Mouse (Mus musculus): ENCODE results near the gene 4931406P16Rik. TPM values are rescaled to one million over a fixed set of nuclear protein-coding genes. Genes with fewer than 3 reads are reported as not detected.
"Not testable (repeated sequence)": the region's sequence is repeated elsewhere in the genome, so short reads cannot be mapped to it uniquely, and the experiment has no call there.

4931406P16Rik gene
- total and polyA plus RNA-seq, 2 experiments from 2014 or later, result 21.3 to 55.7 TPM

DNA sequence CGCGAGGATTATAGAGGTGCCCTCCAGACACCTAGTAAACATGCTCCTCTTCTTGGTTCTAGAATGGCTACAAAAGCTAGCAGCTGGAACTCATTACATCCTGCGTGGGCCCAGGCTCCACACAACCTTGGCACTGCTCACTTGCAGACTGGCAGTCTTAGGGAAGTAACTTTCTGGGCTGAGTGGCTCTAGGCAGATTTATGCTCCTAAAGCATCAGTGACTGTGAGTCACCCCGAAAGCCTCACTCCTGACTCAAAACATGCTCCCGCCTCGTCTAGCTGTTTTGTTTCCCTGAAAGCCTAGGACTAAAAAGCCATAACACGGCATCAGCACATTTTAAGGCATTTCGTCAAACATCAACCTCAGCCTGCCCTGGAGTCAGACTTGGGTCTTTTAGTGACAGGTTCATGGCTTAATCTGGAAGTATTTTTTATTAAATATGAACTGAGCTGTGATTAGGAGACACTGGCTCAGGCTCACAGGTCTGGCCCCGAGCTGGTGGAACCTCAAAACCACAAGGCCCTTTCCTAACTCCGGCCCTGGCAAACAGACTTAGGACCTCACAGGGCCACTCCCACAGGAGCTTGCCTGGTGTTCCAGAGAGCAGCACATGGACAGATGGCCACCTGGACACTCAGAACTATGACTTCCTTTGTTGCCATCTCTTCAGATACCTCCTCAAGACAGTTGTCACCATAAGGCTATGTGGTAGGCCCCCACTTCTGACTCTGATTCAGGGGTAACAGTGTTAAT lies 28.9 kb upstream of the 4931406P16Rik start:
- Histone ChIP-seq H3K4me1 (ENCODE audit: insufficient read depth) (no peaks in the 10 kb centered on the region), H3K9ac (no peak overlapping the region), H3K27ac (ENCODE audit: low read depth, low read length) (no peak overlapping the region), H3K4me2 (ENCODE audit: low read depth) (no peak overlapping the region), H3K4me3 (ENCODE audit: low read depth, low read length) (no peak overlapping the region), H3K27me3 (ENCODE audit: insufficient read depth, low read length) (no peaks in the 10 kb centered on the region), H3K36me3 (ENCODE audit: insufficient read depth) (peaks cover 41% of the 10 kb centered on the region), H3K9me3 (ENCODE audit: low read length) (no peaks in the 10 kb centered on the region)
- ATAC-seq (no peak), DNase-seq (no peak)
- WGBS, result 90% methylated on average over 10 of the region's 10 CpGs
- TF ChIP-seq CTCF (IDR thresholded peaks at IDR 0.05; ENCODE audit: low read depth), result no peak

GRCm38 (mm10) chr7:34340841-34341240 lies 27.5 kb upstream of the 4931406P16Rik start:
- WGBS, result 94% methylated on average over 5 of the region's 5 CpGs
- ATAC-seq, result no peak
- H3K4me1 ChIP-seq (ENCODE audit: insufficient read depth), result no peaks in the 10 kb centered on the region
- H3K9me3 ChIP-seq (ENCODE audit: low read length), result no peaks in the 10 kb centered on the region
- no peak overlapping the region for H3K27ac ChIP-seq (ENCODE audit: low read depth, low read length)
- no peak overlapping the region for H3K4me3 ChIP-seq (ENCODE audit: low read depth, low read length)
- no peak overlapping the region for H3K9ac ChIP-seq
- no peak for TF ChIP-seq CTCF (IDR thresholded peaks at IDR 0.05; ENCODE audit: low read depth)
- DNase-seq, result no peak
- H3K36me3 ChIP-seq (ENCODE audit: insufficient read depth), result peaks cover 36% of the 10 kb centered on the region
- H3K4me2 ChIP-seq (ENCODE audit: low read depth), result no peak overlapping the region
- H3K27me3 ChIP-seq (ENCODE audit: insufficient read depth, low read length), result no peaks in the 10 kb centered on the region

DNA sequence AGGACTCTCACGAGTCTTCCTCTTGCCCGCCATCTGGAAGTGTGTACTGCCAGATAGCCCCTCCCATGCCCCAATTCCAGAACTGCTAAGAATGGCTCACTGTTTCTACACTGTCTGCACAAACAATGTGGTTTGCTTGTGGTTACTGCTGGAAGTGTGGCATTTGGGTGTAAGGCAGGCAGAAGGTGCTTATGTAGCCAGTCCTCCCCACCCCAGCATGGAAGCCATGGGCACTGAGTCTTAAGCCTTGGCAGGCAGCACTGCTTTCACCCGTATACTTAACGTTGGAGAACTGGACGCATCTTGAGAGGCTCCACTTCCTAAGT lies 25.8 kb upstream of the 4931406P16Rik start:
- Histone ChIP-seq H3K27ac (ENCODE audit: low read depth, low read length) (no peak overlapping the region), H3K4me3 (ENCODE audit: low read depth, low read length) (no peak overlapping the region), H3K9me3 (ENCODE audit: low read length) (no peaks in the 10 kb centered on the region), H3K36me3 (ENCODE audit: insufficient read depth) (peaks cover 28% of the 10 kb centered on the region), H3K9ac (no peak overlapping the region), H3K27me3 (ENCODE audit: insufficient read depth, low read length) (no peaks in the 10 kb centered on the region), H3K4me1 (ENCODE audit: insufficient read depth) (no peaks in the 10 kb centered on the region), H3K4me2 (ENCODE audit: low read depth) (no peak overlapping the region)
- DNase-seq, result no peak
- no peak for ATAC-seq
- TF ChIP-seq CTCF (IDR thresholded peaks at IDR 0.05; ENCODE audit: low read depth), result no peak
- WGBS, result 76% methylated on average over 5 of the region's 5 CpGs

DNA sequence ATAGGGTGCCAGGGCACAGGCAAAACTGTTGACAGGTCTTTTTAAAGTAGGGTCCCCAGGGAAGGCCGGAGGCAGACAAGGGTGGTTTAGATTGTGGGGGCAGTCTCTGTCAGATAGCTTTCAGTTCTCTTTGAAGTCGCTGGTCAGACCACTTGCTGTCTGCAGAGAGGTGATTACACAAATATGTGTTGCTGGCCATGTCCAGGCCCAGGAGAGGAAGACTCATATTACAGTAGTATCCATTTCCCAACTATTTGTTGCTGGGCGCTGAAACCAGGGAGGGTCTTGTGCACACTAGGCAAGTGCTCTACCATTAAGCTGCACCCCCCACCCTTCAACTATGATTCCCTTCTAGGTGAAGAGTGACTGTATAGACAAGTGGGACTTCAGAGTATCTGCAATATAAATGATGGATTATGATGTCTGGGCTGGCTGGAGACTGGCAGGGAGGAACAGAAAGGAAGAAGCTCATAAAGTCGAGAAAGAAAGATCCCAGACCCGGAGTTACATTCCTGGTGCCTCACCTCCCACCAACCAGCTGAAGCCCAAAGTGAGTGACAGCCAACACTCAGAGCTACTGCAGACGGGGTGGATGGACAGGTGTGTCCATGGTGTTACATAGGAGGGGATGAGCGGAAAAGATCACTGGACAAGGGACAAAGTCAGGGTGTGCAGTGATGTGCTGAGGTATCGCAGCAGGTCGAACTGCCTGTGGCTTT lies 25.3 kb upstream of the 4931406P16Rik start:
- Histone ChIP-seq H3K9me3 (ENCODE audit: low read length) (no peaks in the 10 kb centered on the region), H3K27me3 (ENCODE audit: insufficient read depth, low read length) (no peaks in the 10 kb centered on the region), H3K27ac (ENCODE audit: low read depth, low read length) (no peak overlapping the region), H3K4me1 (ENCODE audit: insufficient read depth) (no peaks in the 10 kb centered on the region), H3K4me2 (ENCODE audit: low read depth) (no peak overlapping the region), H3K9ac (no peak overlapping the region), H3K4me3 (ENCODE audit: low read depth, low read length) (no peak overlapping the region), H3K36me3 (ENCODE audit: insufficient read depth) (peaks cover 23% of the 10 kb centered on the region; the same call in 1 of the 2 replicates)
- DNase-seq (no peak), ATAC-seq (no peak)
- 87% methylated on average over 9 of the region's 9 CpGs for WGBS
- TF ChIP-seq CTCF (IDR thresholded peaks at IDR 0.05; ENCODE audit: low read depth), result no peak

- no peak for TF ChIP-seq CTCF (IDR thresholded peaks at IDR 0.05; ENCODE audit: low read depth)
- H3K27me3 ChIP-seq (ENCODE audit: insufficient read depth, low read length), result no peaks in the 10 kb centered on the region
- no peaks in the 10 kb centered on the region for H3K9me3 ChIP-seq (ENCODE audit: low read length)
- H3K4me2 ChIP-seq (ENCODE audit: low read depth), result no peak overlapping the region
- no peak overlapping the region for H3K9ac ChIP-seq
- no peak overlapping the region for H3K4me3 ChIP-seq (ENCODE audit: low read depth, low read length)
- DNase-seq (no peak), ATAC-seq (no peak)
- H3K27ac ChIP-seq (ENCODE audit: low read depth, low read length), result no peak overlapping the region
- WGBS, result 93% methylated on average over 2 of the region's 2 CpGs
- H3K36me3 ChIP-seq (ENCODE audit: insufficient read depth), result peaks cover 10% of the 10 kb centered on the region; the same call in 1 of the 2 replicates
- no peaks in the 10 kb centered on the region for H3K4me1 ChIP-seq (ENCODE audit: insufficient read depth)
These were observed 23.9 kb upstream of the 4931406P16Rik start for GRCm38 (mm10) chr7:34337268-34337667.

GRCm38 (mm10) chr7:34336545-34336944 lies 23.2 kb upstream of the 4931406P16Rik start:
- H3K4me2 ChIP-seq (ENCODE audit: low read depth); DNase-seq; H3K27ac ChIP-seq (ENCODE audit: low read depth, low read length); H3K9ac ChIP-seq; H3K4me1 ChIP-seq (ENCODE audit: insufficient read depth); H3K9me3 ChIP-seq (ENCODE audit: low read length); ATAC-seq; H3K4me3 ChIP-seq (ENCODE audit: low read depth, low read length); H3K27me3 ChIP-seq (ENCODE audit: insufficient read depth, low read length); H3K36me3 ChIP-seq (ENCODE audit: insufficient read depth): not testable (repeated sequence)
- 0 out of 2 replicates have a peak, but pooled peaks have one; percentile 6 for TF ChIP-seq CTCF (IDR thresholded peaks at IDR 0.05; ENCODE audit: low read depth)
- 88% methylated on average over 1 of the region's 1 CpGs for WGBS

DNA sequence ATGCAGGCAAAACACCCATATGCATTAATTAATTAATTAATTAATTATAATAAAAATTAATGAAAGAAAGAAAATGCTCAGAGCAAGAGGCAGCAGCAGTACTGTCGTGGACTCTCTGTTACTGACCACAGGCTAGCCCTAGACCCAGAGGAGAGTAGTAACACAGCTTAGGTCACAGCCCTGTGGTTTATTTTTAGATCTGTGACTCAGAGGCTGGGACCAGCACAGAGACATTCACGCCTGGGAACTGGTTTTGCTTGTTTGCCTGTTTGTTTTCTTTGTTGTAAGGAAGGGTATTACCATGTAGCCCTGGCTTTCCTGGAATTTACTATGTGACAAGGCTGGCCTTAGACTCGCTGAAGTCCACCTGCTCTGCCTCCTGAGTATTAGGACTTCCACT lies 14.1 kb upstream of the 4931406P16Rik start:
- no peak overlapping the region for H3K4me3 ChIP-seq (ENCODE audit: low read depth, low read length)
- DNase-seq (no peak), ATAC-seq (no peak)
- WGBS, result 78% methylated on average over 3 of the region's 3 CpGs
- H3K4me1 ChIP-seq (ENCODE audit: insufficient read depth), result no peaks in the 10 kb centered on the region
- TF ChIP-seq CTCF (IDR thresholded peaks at IDR 0.05; ENCODE audit: low read depth), result no peak
- H3K9me3 ChIP-seq (ENCODE audit: low read length), result no peaks in the 10 kb centered on the region
- no peak overlapping the region for H3K4me2 ChIP-seq (ENCODE audit: low read depth)
- H3K27ac ChIP-seq (ENCODE audit: low read depth, low read length), result no peak overlapping the region
- no peaks in the 10 kb centered on the region for H3K27me3 ChIP-seq (ENCODE audit: insufficient read depth, low read length)
- H3K36me3 ChIP-seq (ENCODE audit: insufficient read depth), result no peaks in the 10 kb centered on the region
- H3K9ac ChIP-seq, result no peak overlapping the region

All from forebrain, postnatal 0 days (tissue).